Mouse (Mus musculus): ENCODE results near the gene Radil. TPM values are rescaled to one million over a fixed set of nuclear protein-coding genes. Genes with fewer than 3 reads are reported as not detected.
A peak's percentile ranks its signal among the peaks of the same experiment; 100 is the strongest.

Gene Radil
- polyA plus RNA-seq, 1 experiment = 28.7 TPM

- whole genome bisulfite sequencing = 65% methylated on average over 12 of the region's 12 CpGs
- peaks cover 15% of the 10 kb centered on the region for H3K4me1 ChIP-seq (ENCODE audit: control insufficient read depth, insufficient read depth, low read length)
- TF ChIP-seq POLR2A (IDR thresholded peaks at IDR 0.05; ENCODE audit: borderline replicate concordance, insufficient read depth, low read length) = no peak
- no peak for TF ChIP-seq CTCF (IDR thresholded peaks at IDR 0.05; ENCODE audit: borderline replicate concordance, insufficient read depth, low read depth, low read length)
- H3K4me3 ChIP-seq (replicated peaks; ENCODE audit: insufficient read depth, low read depth, low read length) = no peak overlapping the region
- no peak overlapping the region for H3K27ac ChIP-seq (ENCODE audit: insufficient read depth, low read length)
- H3K27me3 ChIP-seq (ENCODE audit: control insufficient read depth, insufficient read depth, low read length) = no peaks in the 10 kb centered on the region
- no peak for DNase-seq
These were observed 102.3 kb downstream of the Radil start for GRCm38 (mm10) chr5:142448623-142449022.

GRCm38 (mm10) chr5:142448076-142448475 is 102.8 kb downstream of the Radil start:
- DNase-seq = peak; percentile 77 to 89
- no peak overlapping the region for H3K4me3 ChIP-seq (replicated peaks; ENCODE audit: insufficient read depth, low read depth, low read length)
- no peak overlapping the region for H3K27ac ChIP-seq (ENCODE audit: insufficient read depth, low read length)
- no peaks in the 10 kb centered on the region for H3K27me3 ChIP-seq (ENCODE audit: control insufficient read depth, insufficient read depth, low read length)
- peaks cover 15% of the 10 kb centered on the region for H3K4me1 ChIP-seq (ENCODE audit: control insufficient read depth, insufficient read depth, low read length)
- TF ChIP-seq POLR2A (IDR thresholded peaks at IDR 0.05; ENCODE audit: borderline replicate concordance, insufficient read depth, low read length) = no peak
- TF ChIP-seq CTCF (IDR thresholded peaks at IDR 0.05; ENCODE audit: borderline replicate concordance, insufficient read depth, low read depth, low read length) = peak; percentile 96
- 9% methylated on average over 9 of the region's 9 CpGs for WGBS

- TF ChIP-seq POLR2A (IDR thresholded peaks at IDR 0.05; ENCODE audit: borderline replicate concordance, insufficient read depth, low read length) = no peak
- no peak for TF ChIP-seq CTCF (IDR thresholded peaks at IDR 0.05; ENCODE audit: borderline replicate concordance, insufficient read depth, low read depth, low read length)
- H3K27ac ChIP-seq (ENCODE audit: insufficient read depth, low read length) = no peak overlapping the region
- WGBS = 55% methylated on average over 8 of the region's 8 CpGs
These were observed 105.2 kb downstream of the Radil start for GRCm38 (mm10) chr5:142445709-142446108.

GRCm38 (mm10) chr5:142444791-142445531 is 105.9 kb downstream of the Radil start:
- WGBS = 46% methylated on average over 11 of the region's 11 CpGs

More at GRCm38 (mm10) chr5:142445709-142446108, 105.2 kb downstream of the Radil start:
- no peaks in the 10 kb centered on the region for H3K27me3 ChIP-seq (ENCODE audit: control insufficient read depth, insufficient read depth, low read length)
- no peak overlapping the region for H3K4me3 ChIP-seq (replicated peaks; ENCODE audit: insufficient read depth, low read depth, low read length)
- H3K4me1 ChIP-seq (ENCODE audit: control insufficient read depth, insufficient read depth, low read length) = peaks cover 15% of the 10 kb centered on the region
- no peak for DNase-seq

GRCm38 (mm10) chr5:142443994-142444393 is 106.9 kb downstream of the Radil start:
- H3K27me3 ChIP-seq (ENCODE audit: control insufficient read depth, insufficient read depth, low read length) = no peaks in the 10 kb centered on the region
- DNase-seq = no peak
- no peak overlapping the region for H3K27ac ChIP-seq (ENCODE audit: insufficient read depth, low read length)
- no peak overlapping the region for H3K4me3 ChIP-seq (replicated peaks; ENCODE audit: insufficient read depth, low read depth, low read length)
- 83% methylated on average over 14 of the region's 14 CpGs for WGBS
- no peak for TF ChIP-seq CTCF (IDR thresholded peaks at IDR 0.05; ENCODE audit: borderline replicate concordance, insufficient read depth, low read depth, low read length)
- no peak for TF ChIP-seq POLR2A (IDR thresholded peaks at IDR 0.05; ENCODE audit: borderline replicate concordance, insufficient read depth, low read length)
- peaks cover 22% of the 10 kb centered on the region for H3K4me1 ChIP-seq (ENCODE audit: control insufficient read depth, insufficient read depth, low read length)

More at GRCm38 (mm10) chr5:142444791-142445531, 105.9 kb downstream of the Radil start:
- no peak overlapping the region for H3K4me3 ChIP-seq (replicated peaks; ENCODE audit: insufficient read depth, low read depth, low read length)
- no peaks in the 10 kb centered on the region for H3K27me3 ChIP-seq (ENCODE audit: control insufficient read depth, insufficient read depth, low read length)
- H3K27ac ChIP-seq (ENCODE audit: insufficient read depth, low read length) = no peak overlapping the region
- TF ChIP-seq POLR2A (IDR thresholded peaks at IDR 0.05; ENCODE audit: borderline replicate concordance, insufficient read depth, low read length) (no peak), CTCF (IDR thresholded peaks at IDR 0.05; ENCODE audit: borderline replicate concordance, insufficient read depth, low read depth, low read length) (no peak)
- H3K4me1 ChIP-seq (ENCODE audit: control insufficient read depth, insufficient read depth, low read length) = peaks cover 18% of the 10 kb centered on the region
- DNase-seq = peak in 1 of 2 experiments; percentile 39

GRCm38 (mm10) chr5:142443514-142443913 is 107.4 kb downstream of the Radil start:
- Histone ChIP-seq H3K4me3 (replicated peaks; ENCODE audit: insufficient read depth, low read depth, low read length) (no peak overlapping the region), H3K27me3 (ENCODE audit: control insufficient read depth, insufficient read depth, low read length) (no peaks in the 10 kb centered on the region), H3K4me1 (ENCODE audit: control insufficient read depth, insufficient read depth, low read length) (peaks cover 22% of the 10 kb centered on the region), H3K27ac (ENCODE audit: insufficient read depth, low read length) (no peak overlapping the region)
- TF ChIP-seq POLR2A (IDR thresholded peaks at IDR 0.05; ENCODE audit: borderline replicate concordance, insufficient read depth, low read length) = no peak
- no peak for TF ChIP-seq CTCF (IDR thresholded peaks at IDR 0.05; ENCODE audit: borderline replicate concordance, insufficient read depth, low read depth, low read length)
- DNase-seq = no peak
- 75% methylated on average over 15 of the region's 15 CpGs for WGBS

GRCm38 (mm10) chr5:142442045-142442440 is 108.9 kb downstream of the Radil start:
- DNase-seq = no peak
- Histone ChIP-seq H3K27ac (ENCODE audit: insufficient read depth, low read length) (no peak overlapping the region), H3K4me3 (replicated peaks; ENCODE audit: insufficient read depth, low read depth, low read length) (no peak overlapping the region), H3K4me1 (ENCODE audit: control insufficient read depth, insufficient read depth, low read length) (peaks cover 22% of the 10 kb centered on the region), H3K27me3 (ENCODE audit: control insufficient read depth, insufficient read depth, low read length) (no peaks in the 10 kb centered on the region)
- TF ChIP-seq CTCF (IDR thresholded peaks at IDR 0.05; ENCODE audit: borderline replicate concordance, insufficient read depth, low read depth, low read length) (no peak), POLR2A (IDR thresholded peaks at IDR 0.05; ENCODE audit: borderline replicate concordance, insufficient read depth, low read length) (no peak)
- WGBS = 83% methylated on average over 7 of the region's 7 CpGs
